Mouse (Mus musculus): ENCODE results near the gene Ccnq.
"Not testable (repeated sequence)": the region's sequence is repeated elsewhere in the genome, so short reads cannot be mapped to it uniquely, and the experiment has no call there.

The Ccnq gene

GRCm38 (mm10) chr11:78762201-78762600 is 10.7 kb upstream of the Ccnq start:
- DNase-seq (ENCODE audit: low spot score in 2 of 2) = no peak

GRCm38 (mm10) chr11:78761086-78761485 is 9.6 kb upstream of the Ccnq start:
- DNase-seq (ENCODE audit: low spot score in 2 of 2) = no peak

GRCm38 (mm10) chr11:78755299-78755698 is 3.8 kb upstream of the Ccnq start:
- no peak for DNase-seq (ENCODE audit: low spot score in 2 of 2)

GRCm38 (mm10) chr11:78754177-78754576 is 2.6 kb upstream of the Ccnq start:
- not testable (repeated sequence) for DNase-seq (ENCODE audit: low spot score in 2 of 2)

- DNase-seq (ENCODE audit: low spot score in 2 of 2) = no peak
Measured at GRCm38 (mm10) chr11:78753183-78753582, 1.7 kb upstream of the Ccnq start.

GRCm38 (mm10) chr11:78751843-78752203 is 294 bp upstream of the Ccnq start:
- DNase-seq (ENCODE audit: low spot score in 2 of 2) = no peak

- DNase-seq (ENCODE audit: low spot score in 2 of 2) = no peak
Measured at GRCm38 (mm10) chr11:78746264-78746663, 5.3 kb downstream of the Ccnq start.

GRCm38 (mm10) chr11:78745475-78745874 is 6.1 kb downstream of the Ccnq start:
- DNase-seq (ENCODE audit: low spot score in 2 of 2) = no peak

GRCm38 (mm10) chr11:78742461-78742860 is 9.1 kb downstream of the Ccnq start:
- no peak for DNase-seq (ENCODE audit: low spot score in 2 of 2)

GRCm38 (mm10) chr11:78741958-78742357 is 9.6 kb downstream of the Ccnq start:
- DNase-seq (ENCODE audit: low spot score in 2 of 2) = no peak

GRCm38 (mm10) chr11:78739361-78739760 is 12.2 kb downstream of the Ccnq start:
- no peak for DNase-seq (ENCODE audit: low spot score in 2 of 2)

- no peak for DNase-seq (ENCODE audit: low spot score in 2 of 2)
Measured at GRCm38 (mm10) chr11:78736877-78737408, 14.6 kb downstream of the Ccnq start.

- DNase-seq (ENCODE audit: low spot score in 2 of 2) = no peak
Measured at GRCm38 (mm10) chr11:78735168-78735567, 16.4 kb downstream of the Ccnq start.

- DNase-seq (ENCODE audit: low spot score in 2 of 2) = no peak
Measured at GRCm38 (mm10) chr11:78732619-78733018, 18.9 kb downstream of the Ccnq start.

- DNase-seq (ENCODE audit: low spot score in 2 of 2) = no peak
Measured at GRCm38 (mm10) chr11:78730902-78731301, 20.6 kb downstream of the Ccnq start.

GRCm38 (mm10) chr11:78728041-78728440 is 23.5 kb downstream of the Ccnq start:
- DNase-seq (ENCODE audit: low spot score in 2 of 2) = no peak

GRCm38 (mm10) chr11:78726366-78726765 is 25.2 kb downstream of the Ccnq start:
- DNase-seq (ENCODE audit: low spot score in 2 of 2) = no peak

- no peak for DNase-seq (ENCODE audit: low spot score in 2 of 2)
Measured at GRCm38 (mm10) chr11:78724792-78725191, 26.7 kb downstream of the Ccnq start.

- DNase-seq (ENCODE audit: low spot score in 2 of 2) = no peak
Measured at GRCm38 (mm10) chr11:78721419-78721818, 30.1 kb downstream of the Ccnq start.

GRCm38 (mm10) chr11:78717655-78718054 is 33.9 kb downstream of the Ccnq start:
- no peak for DNase-seq (ENCODE audit: low spot score in 2 of 2)

- DNase-seq (ENCODE audit: low spot score in 2 of 2) = no peak
Measured at GRCm38 (mm10) chr11:78708642-78709041, 42.9 kb downstream of the Ccnq start.

GRCm38 (mm10) chr11:78706026-78706425 is 45.5 kb downstream of the Ccnq start:
- DNase-seq (ENCODE audit: low spot score in 2 of 2) = no peak

GRCm38 (mm10) chr11:78703085-78703484 is 48.4 kb downstream of the Ccnq start:
- no peak for DNase-seq (ENCODE audit: low spot score in 2 of 2)

- no peak for DNase-seq (ENCODE audit: low spot score in 2 of 2)
Measured at GRCm38 (mm10) chr11:78702319-78702718, 49.2 kb downstream of the Ccnq start.

Data from urinary bladder, postnatal 4 days (tissue).